Mouse (Mus musculus): Measurements from ENCODE around the gene Fez2. TPM values are rescaled to one million over a fixed set of nuclear protein-coding genes. Genes with fewer than 3 reads are reported as not detected.

Fez2 gene
- polyA plus RNA-seq, 1 experiment from 2014 or later, result 56.9 TPM

DNA sequence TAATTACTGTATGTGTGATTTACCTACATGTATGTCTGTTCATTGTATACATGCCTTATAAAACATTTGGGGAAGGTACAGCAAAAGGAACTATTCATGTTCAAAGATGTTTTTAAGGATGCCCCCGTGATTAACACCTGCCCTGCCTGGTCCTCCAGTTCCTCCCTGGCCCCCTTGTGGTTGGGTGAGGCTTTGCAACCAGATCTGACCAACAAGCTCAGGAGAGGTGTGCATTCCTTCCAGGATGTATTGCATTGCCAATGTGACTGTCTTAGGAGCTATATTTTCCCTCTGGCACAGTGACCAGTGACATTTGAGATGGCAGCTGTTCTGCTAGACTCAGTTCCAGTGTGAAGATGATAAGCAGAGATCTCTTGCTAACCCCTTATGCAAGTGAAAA, 16.8 kb upstream of the Fez2 start:
- ATAC-seq (ENCODE audit: insufficient number of reproducible peaks, insufficient read depth, low FRiP score, low read depth), result no peak
- WGBS, result 41% methylated on average over 1 of the region's 1 CpGs
- no peaks in the 10 kb centered on the region for H3K4me1 ChIP-seq (ENCODE audit: control insufficient read depth in 2 of 2, insufficient read depth in 2 of 2, low read length in 2 of 2)

DNA sequence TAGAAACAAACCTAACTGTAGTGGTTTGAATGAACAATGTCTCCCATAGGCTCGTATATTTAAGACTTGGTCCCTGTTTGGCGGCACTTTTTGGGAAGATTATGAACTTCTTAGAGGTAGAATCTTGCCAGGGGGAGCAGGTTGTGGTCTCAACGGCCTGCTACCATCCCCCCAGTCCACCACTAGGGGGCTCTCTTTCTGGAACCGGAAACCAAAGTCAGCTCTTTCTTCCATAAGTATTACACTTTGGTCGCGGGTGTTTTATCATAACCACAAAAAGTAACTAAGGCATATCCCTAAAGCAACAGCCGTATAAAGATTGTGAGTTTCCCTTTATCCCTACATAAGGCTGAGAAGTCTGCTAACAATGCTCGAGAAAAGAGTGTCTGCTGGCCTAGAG, 12.4 kb upstream of the Fez2 start:
- ATAC-seq (ENCODE audit: insufficient number of reproducible peaks, insufficient read depth, low FRiP score, low read depth), result no peak
- no peaks in the 10 kb centered on the region for H3K27me3 ChIP-seq (ENCODE audit: control insufficient read depth, insufficient read depth, low read length)
- peaks cover 10% of the 10 kb centered on the region; the same call in 1 of the 2 replicates for H3K9me3 ChIP-seq (ENCODE audit: control insufficient read depth, low read length)
- H3K9ac ChIP-seq (ENCODE audit: low read length), result no peak overlapping the region
- no peaks in the 10 kb centered on the region for H3K4me1 ChIP-seq (ENCODE audit: control insufficient read depth in 2 of 2, insufficient read depth in 2 of 2, low read length in 2 of 2)
- H3K4me3 ChIP-seq (ENCODE audit: control insufficient read depth in 1 of 2, insufficient read depth in 1 of 2, low read depth in 1 of 2, low read length in 2 of 2), result no peak overlapping the region
- H3K27ac ChIP-seq (replicated peaks in 1 of 2; ENCODE audit: control insufficient read depth in 1 of 2, insufficient read depth in 1 of 2, low read depth in 2 of 2, low read length in 2 of 2), result no peak overlapping the region
- H3K36me3 ChIP-seq (ENCODE audit: control insufficient read depth, insufficient read depth, low read length), result no peaks in the 10 kb centered on the region
- no peak overlapping the region for H3K4me2 ChIP-seq (ENCODE audit: low read length)
- 67% methylated on average over 8 of the region's 8 CpGs for WGBS

More for the DNA sequence above, 16.8 kb upstream of the Fez2 start:
- Histone ChIP-seq H3K9me3 (ENCODE audit: control insufficient read depth, low read length) (no peaks in the 10 kb centered on the region), H3K9ac (ENCODE audit: low read length) (no peak overlapping the region), H3K36me3 (ENCODE audit: control insufficient read depth, insufficient read depth, low read length) (no peaks in the 10 kb centered on the region), H3K4me3 (ENCODE audit: control insufficient read depth in 1 of 2, insufficient read depth in 1 of 2, low read depth in 1 of 2, low read length in 2 of 2) (no peak overlapping the region), H3K27me3 (ENCODE audit: control insufficient read depth, insufficient read depth, low read length) (no peaks in the 10 kb centered on the region), H3K4me2 (ENCODE audit: low read length) (no peak overlapping the region), H3K27ac (replicated peaks in 1 of 2; ENCODE audit: control insufficient read depth in 1 of 2, insufficient read depth in 1 of 2, low read depth in 2 of 2, low read length in 2 of 2) (no peak overlapping the region)

DNA sequence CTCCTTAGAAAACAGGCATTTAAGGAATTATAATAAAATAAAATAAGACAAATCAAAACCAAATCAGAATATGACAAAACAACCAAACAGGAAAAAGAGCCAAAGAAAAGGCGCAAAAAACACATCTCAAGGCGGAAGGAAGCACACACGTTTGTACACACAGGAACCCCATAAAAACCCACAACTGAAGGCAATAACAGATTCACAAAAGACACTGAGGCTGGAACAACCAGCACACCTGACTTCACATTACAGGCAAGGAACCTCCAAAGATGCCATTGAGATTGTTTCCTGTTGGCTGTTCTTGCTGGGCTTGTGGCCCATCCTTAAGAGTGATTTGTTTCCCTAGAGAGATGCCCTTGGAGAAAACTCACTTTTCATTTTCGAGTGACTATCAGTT, 11.1 kb upstream of the Fez2 start:
- H3K9ac ChIP-seq (ENCODE audit: low read length), result no peak overlapping the region
- H3K9me3 ChIP-seq (ENCODE audit: control insufficient read depth, low read length), result peaks cover 10% of the 10 kb centered on the region; the same call in 1 of the 2 replicates
- ATAC-seq (ENCODE audit: insufficient number of reproducible peaks, insufficient read depth, low FRiP score, low read depth), result no peak
- no peak overlapping the region for H3K4me2 ChIP-seq (ENCODE audit: low read length)
- no peak overlapping the region for H3K4me3 ChIP-seq (ENCODE audit: control insufficient read depth in 1 of 2, insufficient read depth in 1 of 2, low read depth in 1 of 2, low read length in 2 of 2)
- WGBS, result 80% methylated on average over 4 of the region's 4 CpGs
- no peaks in the 10 kb centered on the region for H3K36me3 ChIP-seq (ENCODE audit: control insufficient read depth, insufficient read depth, low read length)
- no peaks in the 10 kb centered on the region for H3K27me3 ChIP-seq (ENCODE audit: control insufficient read depth, insufficient read depth, low read length)
- H3K27ac ChIP-seq (replicated peaks in 1 of 2; ENCODE audit: control insufficient read depth in 1 of 2, insufficient read depth in 1 of 2, low read depth in 2 of 2, low read length in 2 of 2), result no peak overlapping the region
- no peaks in the 10 kb centered on the region; a peak in 1 of 4 replicates for H3K4me1 ChIP-seq (ENCODE audit: control insufficient read depth in 2 of 2, insufficient read depth in 2 of 2, low read length in 2 of 2)

DNA sequence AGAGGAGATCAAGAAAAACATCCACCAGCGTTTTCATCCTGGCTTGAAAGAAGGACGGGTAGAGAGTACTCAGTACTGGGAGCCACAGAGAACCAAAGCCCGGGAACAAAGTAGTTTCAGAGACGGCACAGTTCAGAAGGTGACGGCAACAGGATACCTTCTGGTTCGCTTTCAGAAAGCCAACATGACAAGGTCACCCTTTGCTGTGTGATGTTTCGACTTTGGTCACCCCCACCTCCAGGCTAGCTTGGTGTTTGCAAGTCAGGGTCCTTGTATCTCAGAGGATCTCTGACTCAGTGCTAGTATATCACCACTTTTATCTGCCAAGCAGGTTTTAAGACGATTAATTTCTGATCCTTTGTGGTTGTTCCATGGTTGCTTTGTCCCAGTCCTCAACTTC, 7.1 kb upstream of the Fez2 start:
- no peak overlapping the region for H3K27ac ChIP-seq (replicated peaks in 1 of 2; ENCODE audit: control insufficient read depth in 1 of 2, insufficient read depth in 1 of 2, low read depth in 2 of 2, low read length in 2 of 2)
- no peak overlapping the region for H3K4me2 ChIP-seq (ENCODE audit: low read length)
- no peaks in the 10 kb centered on the region; a peak in 1 of 4 replicates for H3K4me1 ChIP-seq (ENCODE audit: control insufficient read depth in 2 of 2, insufficient read depth in 2 of 2, low read length in 2 of 2)
- no peak for ATAC-seq (ENCODE audit: insufficient number of reproducible peaks, insufficient read depth, low FRiP score, low read depth)
- peaks cover 10% of the 10 kb centered on the region; the same call in 1 of the 2 replicates for H3K9me3 ChIP-seq (ENCODE audit: control insufficient read depth, low read length)
- no peak overlapping the region for H3K9ac ChIP-seq (ENCODE audit: low read length)
- no peaks in the 10 kb centered on the region for H3K27me3 ChIP-seq (ENCODE audit: control insufficient read depth, insufficient read depth, low read length)
- H3K4me3 ChIP-seq (ENCODE audit: control insufficient read depth in 1 of 2, insufficient read depth in 1 of 2, low read depth in 1 of 2, low read length in 2 of 2), result no peak overlapping the region
- H3K36me3 ChIP-seq (ENCODE audit: control insufficient read depth, insufficient read depth, low read length), result no peaks in the 10 kb centered on the region
- WGBS, result 75% methylated on average over 8 of the region's 8 CpGs

DNA sequence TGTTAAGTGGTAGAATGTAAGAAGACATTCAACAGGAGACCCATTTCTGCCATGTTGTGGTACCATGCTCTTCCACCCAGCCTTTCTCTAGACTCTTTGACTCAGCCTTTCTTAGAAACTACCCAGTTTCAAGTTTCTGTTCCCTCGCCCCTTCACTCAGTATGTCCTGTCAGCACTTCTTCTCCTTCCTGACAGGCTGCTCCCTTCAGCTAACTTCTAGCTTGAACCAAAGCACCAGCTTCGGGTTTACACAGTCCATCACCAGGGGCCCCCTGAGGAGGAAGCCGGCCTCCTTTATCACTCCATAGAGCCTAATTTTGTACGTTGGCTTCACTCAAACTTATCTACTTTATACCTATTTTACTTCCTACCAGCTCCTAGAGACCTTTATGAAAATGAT, 1.3 kb upstream of the Fez2 start:
- Histone ChIP-seq H3K27me3 (ENCODE audit: control insufficient read depth, insufficient read depth, low read length) (no peaks in the 10 kb centered on the region), H3K4me3 (ENCODE audit: control insufficient read depth in 1 of 2, insufficient read depth in 1 of 2, low read depth in 1 of 2, low read length in 2 of 2) (no peak overlapping the region), H3K4me2 (ENCODE audit: low read length) (no peak overlapping the region), H3K36me3 (ENCODE audit: control insufficient read depth, insufficient read depth, low read length) (no peaks in the 10 kb centered on the region), H3K4me1 (ENCODE audit: control insufficient read depth in 2 of 2, insufficient read depth in 2 of 2, low read length in 2 of 2) (peaks cover 4 to 13% of the 10 kb centered on the region in 2 experiments), H3K9ac (ENCODE audit: low read length) (no peak overlapping the region), H3K9me3 (ENCODE audit: control insufficient read depth, low read length) (no peaks in the 10 kb centered on the region), H3K27ac (replicated peaks in 1 of 2; ENCODE audit: control insufficient read depth in 1 of 2, insufficient read depth in 1 of 2, low read depth in 2 of 2, low read length in 2 of 2) (no peak overlapping the region)
- no peak for ATAC-seq (ENCODE audit: insufficient number of reproducible peaks, insufficient read depth, low FRiP score, low read depth)
- WGBS, result 56% methylated on average over 4 of the region's 4 CpGs

DNA sequence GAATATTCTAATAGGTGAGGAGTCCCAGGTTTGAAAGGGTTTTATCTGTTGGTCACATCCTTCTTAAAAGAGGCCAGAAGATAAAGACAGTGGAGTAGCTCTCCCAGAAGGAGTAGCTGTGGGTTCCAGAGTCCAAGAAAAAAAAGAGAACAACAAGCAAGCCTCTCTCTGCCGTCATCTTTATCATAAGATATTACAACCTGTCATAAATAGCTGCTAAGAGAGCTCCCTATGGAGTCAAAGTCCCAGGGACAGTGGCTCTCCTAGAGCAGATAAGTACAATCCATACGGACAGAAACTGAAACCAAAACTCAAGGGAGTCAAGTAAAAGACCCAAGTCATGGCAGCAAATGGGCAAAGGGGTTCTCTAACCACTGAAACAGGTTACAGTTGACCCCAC, 2.7 kb downstream of the Fez2 start:
- H3K27ac ChIP-seq (replicated peaks in 1 of 2; ENCODE audit: control insufficient read depth in 1 of 2, insufficient read depth in 1 of 2, low read depth in 2 of 2, low read length in 2 of 2), result no peak overlapping the region
- peaks cover 4 to 13% of the 10 kb centered on the region in 2 experiments for H3K4me1 ChIP-seq (ENCODE audit: control insufficient read depth in 2 of 2, insufficient read depth in 2 of 2, low read length in 2 of 2)
- H3K4me2 ChIP-seq (ENCODE audit: low read length), result no peak overlapping the region
- H3K9ac ChIP-seq (ENCODE audit: low read length), result no peak overlapping the region
- peaks cover 24% of the 10 kb centered on the region for H3K36me3 ChIP-seq (ENCODE audit: control insufficient read depth, insufficient read depth, low read length)
- H3K4me3 ChIP-seq (ENCODE audit: control insufficient read depth in 1 of 2, insufficient read depth in 1 of 2, low read depth in 1 of 2, low read length in 2 of 2), result no peak overlapping the region
- 50% methylated on average over 2 of the region's 2 CpGs for WGBS
- no peaks in the 10 kb centered on the region for H3K27me3 ChIP-seq (ENCODE audit: control insufficient read depth, insufficient read depth, low read length)
- ATAC-seq (ENCODE audit: insufficient number of reproducible peaks, insufficient read depth, low FRiP score, low read depth), result no peak
- H3K9me3 ChIP-seq (ENCODE audit: control insufficient read depth, low read length), result no peaks in the 10 kb centered on the region

DNA sequence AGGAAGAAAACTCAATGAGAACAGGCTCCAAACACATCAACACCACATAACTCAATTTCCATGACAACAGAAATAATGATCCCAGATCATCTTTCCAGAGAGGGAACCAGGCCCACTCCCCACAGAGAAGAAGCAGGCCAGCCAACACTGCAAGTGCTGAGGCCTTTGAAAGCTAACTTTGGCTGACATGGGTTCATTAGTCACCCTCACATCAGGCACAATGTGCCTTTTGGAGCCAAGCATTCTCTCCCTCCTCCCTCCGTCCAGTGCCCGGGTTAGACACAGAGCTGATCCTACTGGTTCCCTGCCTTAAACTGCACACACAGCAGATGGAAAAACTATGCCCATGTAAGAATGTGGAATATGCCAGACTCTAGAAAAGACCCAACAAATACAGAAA, 8.1 kb downstream of the Fez2 start:
- Histone ChIP-seq H3K9ac (ENCODE audit: low read length) (no peak overlapping the region), H3K4me2 (ENCODE audit: low read length) (no peak overlapping the region), H3K27me3 (ENCODE audit: control insufficient read depth, insufficient read depth, low read length) (no peaks in the 10 kb centered on the region), H3K36me3 (ENCODE audit: control insufficient read depth, insufficient read depth, low read length) (peaks cover 36% of the 10 kb centered on the region), H3K9me3 (ENCODE audit: control insufficient read depth, low read length) (no peaks in the 10 kb centered on the region), H3K27ac (replicated peaks in 1 of 2; ENCODE audit: control insufficient read depth in 1 of 2, insufficient read depth in 1 of 2, low read depth in 2 of 2, low read length in 2 of 2) (no peak overlapping the region), H3K4me3 (ENCODE audit: control insufficient read depth in 1 of 2, insufficient read depth in 1 of 2, low read depth in 1 of 2, low read length in 2 of 2) (no peak overlapping the region), H3K4me1 (ENCODE audit: control insufficient read depth in 2 of 2, insufficient read depth in 2 of 2, low read length in 2 of 2) (peaks cover 2 to 7% of the 10 kb centered on the region in 2 experiments; a peak in 3 of 4 replicates)
- 74% methylated on average over 2 of the region's 2 CpGs for WGBS
- ATAC-seq (ENCODE audit: insufficient number of reproducible peaks, insufficient read depth, low FRiP score, low read depth), result no peak

DNA sequence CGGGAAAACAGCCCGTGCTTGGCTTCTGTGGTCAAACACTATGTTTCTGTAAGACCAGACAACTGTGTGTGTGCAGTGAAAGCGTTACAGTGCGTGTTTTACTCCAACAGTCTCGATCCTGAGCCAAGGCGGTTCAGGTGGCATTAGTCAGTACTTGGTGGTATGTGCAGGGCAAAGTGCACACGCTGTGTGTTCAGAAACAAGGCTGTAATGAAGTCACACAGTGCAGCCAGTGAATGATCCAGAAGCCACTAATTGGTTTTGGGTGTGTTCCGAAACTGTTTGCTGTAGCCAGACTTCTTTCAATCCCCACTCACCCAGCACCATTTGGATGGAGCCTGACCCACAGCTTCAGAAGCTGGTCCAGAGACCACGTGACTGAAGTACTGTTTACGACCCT, 9.6 kb downstream of the Fez2 start:
- ATAC-seq (ENCODE audit: insufficient number of reproducible peaks, insufficient read depth, low FRiP score, low read depth), result no peak
- 87% methylated on average over 10 of the region's 10 CpGs for WGBS
- no peak overlapping the region for H3K9ac ChIP-seq (ENCODE audit: low read length)
- H3K27ac ChIP-seq (replicated peaks in 1 of 2; ENCODE audit: control insufficient read depth in 1 of 2, insufficient read depth in 1 of 2, low read depth in 2 of 2, low read length in 2 of 2), result no peak overlapping the region
- H3K36me3 ChIP-seq (ENCODE audit: control insufficient read depth, insufficient read depth, low read length), result peaks cover 42% of the 10 kb centered on the region
- no peak overlapping the region for H3K4me2 ChIP-seq (ENCODE audit: low read length)
- no peaks in the 10 kb centered on the region for H3K27me3 ChIP-seq (ENCODE audit: control insufficient read depth, insufficient read depth, low read length)
- H3K9me3 ChIP-seq (ENCODE audit: control insufficient read depth, low read length), result no peaks in the 10 kb centered on the region
- peaks cover 7 to 15% of the 10 kb centered on the region in 2 experiments for H3K4me1 ChIP-seq (ENCODE audit: control insufficient read depth in 2 of 2, insufficient read depth in 2 of 2, low read length in 2 of 2)
- H3K4me3 ChIP-seq (ENCODE audit: control insufficient read depth in 1 of 2, insufficient read depth in 1 of 2, low read depth in 1 of 2, low read length in 2 of 2), result no peak overlapping the region
